Mouse (Mus musculus) hindbrain, embryonic 14.5 days (tissue): ENCODE measurements around the gene Ephb2. TPM values are rescaled to one million over a fixed set of nuclear protein-coding genes. Genes with fewer than 3 reads are reported as not detected.

Experiments used
- ATAC-seq: fragments of 200-750 bp; cut with Nextera tagmentation; 2 replicates; pipeline ENCODE4 v1.8.0; 2017; ENCODE audit warnings: moderate number of reproducible peaks, mild to moderate bottlenecking, moderate TSS enrichment, moderate library complexity; ENCODE audit not compliant: low FRiP score
- DNase-seq: peaks from one replicate; pipeline ENCODE4 v3.0.0-alpha.2; 2015; ENCODE audit warnings: low spot score
- H3K27ac ChIP-seq: fragments of 300-500 bp; sonication (generic); 2 replicates; pipeline ENCODE4 v1.5.1; 2014; ENCODE audit warnings: mild to moderate bottlenecking, moderate library complexity
- H3K27me3 ChIP-seq: fragments of 300-500 bp; sonication (generic); 2 replicates; pipeline ENCODE4 v1.6.1; 2014; ENCODE audit warnings: mild to moderate bottlenecking, low read length, mixed read lengths; ENCODE audit not compliant: control insufficient read depth, insufficient read depth
- H3K36me3 ChIP-seq: fragments of 300-500 bp; sonication (generic); replicated peaks from 2 replicates; pipeline ENCODE4 v1.6.1; 2014; ENCODE audit not compliant: control insufficient read depth, insufficient read depth
- H3K4me1 ChIP-seq: fragments of 300-500 bp; sonication (generic); replicated peaks from 2 replicates; pipeline ENCODE4 v1.6.1; 2014; ENCODE audit warnings: antibody characterized with exemption, low read length, mixed read lengths; ENCODE audit not compliant: control insufficient read depth, insufficient read depth
- H3K4me2 ChIP-seq: fragments of 300-500 bp; sonication (generic); replicated peaks from 2 replicates; pipeline ENCODE4 v1.6.1; 2014; ENCODE audit warnings: mild to moderate bottlenecking, moderate library complexity
- H3K4me3 ChIP-seq: fragments of 300-500 bp; sonication (generic); replicated peaks from 2 replicates; pipeline ENCODE4 v1.5.1; 2014; ENCODE audit warnings: mild to moderate bottlenecking, low read length
- H3K9ac ChIP-seq: fragments of 300-500 bp; sonication (generic); 2 replicates; pipeline ENCODE4 v1.6.1; 2014
- H3K9me3 ChIP-seq: fragments of 300-500 bp; sonication (generic); 2 replicates; pipeline ENCODE4 v1.6.1; 2016; ENCODE audit warnings: low read length; ENCODE audit not compliant: control insufficient read depth
- WGBS: fragments of 180-500 bp; shearing (Covaris S2); extraction: QIAGEN DNeasy Blood & Tissue Kit; methylation state at CpG from one replicate; pipeline ENCODE4 v1.1.7; 2014; 5-methylcytosine and 5-hydroxymethylcytosine counted together
- polyA plus RNA-seq: library from polyadenylated mRNA; unstranded; fragments of >200 nt; fragmentation: Nextera tagmentation; extraction: Ambion mirVana; gene quantifications from 2 replicates; pipeline ENCODE4 v1.2.1, GENCODE M21; 2014

Gene Ephb2
- polyA plus RNA-seq, 1 experiment from 2014 or later = 28.1 TPM

GRCm38 (mm10) chr4:136713431-136713830 is 122.4 kb downstream of the Ephb2 start:
- Histone ChIP-seq H3K4me1 (peaks cover 19% of the 10 kb centered on the region), H3K27me3 (no peaks in the 10 kb centered on the region), H3K9me3 (no peaks in the 10 kb centered on the region), H3K4me3 (no peak overlapping the region), H3K27ac (no peak overlapping the region), H3K4me2 (no peak overlapping the region), H3K9ac (no peak overlapping the region), H3K36me3 (no peaks in the 10 kb centered on the region)
- DNase-seq = no peak
- no peak; the same call in 1 of the 2 replicates for ATAC-seq
- 84% methylated on average over 3 of the region's 3 CpGs for WGBS

- Histone ChIP-seq H3K9me3 (no peaks in the 10 kb centered on the region), H3K4me1 (peaks cover 18% of the 10 kb centered on the region), H3K36me3 (no peaks in the 10 kb centered on the region), H3K4me2 (no peak overlapping the region), H3K9ac (no peak overlapping the region), H3K27me3 (no peaks in the 10 kb centered on the region), H3K4me3 (no peak overlapping the region), H3K27ac (no peak overlapping the region)
- no peak for DNase-seq
- WGBS = 67% methylated on average over 20 of the region's 20 CpGs
- ATAC-seq = no peak
Observed at GRCm38 (mm10) chr4:136711985-136712768, 123.6 kb downstream of the Ephb2 start.

GRCm38 (mm10) chr4:136710345-136710744 is 125.4 kb downstream of the Ephb2 start:
- H3K27ac ChIP-seq = no peak overlapping the region
- whole genome bisulfite sequencing = 94% methylated on average over 9 of the region's 9 CpGs
- ATAC-seq = no peak

GRCm38 (mm10) chr4:136708956-136709355 is 126.8 kb downstream of the Ephb2 start:
- ATAC-seq (no peak), DNase-seq (no peak)
- Histone ChIP-seq H3K27me3 (no peaks in the 10 kb centered on the region), H3K4me2 (no peak overlapping the region), H3K9me3 (no peaks in the 10 kb centered on the region), H3K9ac (no peak overlapping the region), H3K27ac (no peak overlapping the region), H3K4me1 (peaks cover 17% of the 10 kb centered on the region), H3K4me3 (no peak overlapping the region), H3K36me3 (no peaks in the 10 kb centered on the region)
- 70% methylated on average over 2 of the region's 2 CpGs for WGBS

More at GRCm38 (mm10) chr4:136710345-136710744, 125.4 kb downstream of the Ephb2 start:
- Histone ChIP-seq H3K4me2 (no peak overlapping the region), H3K9me3 (no peaks in the 10 kb centered on the region), H3K27me3 (no peaks in the 10 kb centered on the region), H3K4me1 (peaks cover 12% of the 10 kb centered on the region), H3K4me3 (no peak overlapping the region), H3K9ac (no peak overlapping the region), H3K36me3 (no peaks in the 10 kb centered on the region)
- no peak for DNase-seq

- no peak overlapping the region for H3K4me2 ChIP-seq
- H3K4me3 ChIP-seq = no peak overlapping the region
- no peaks in the 10 kb centered on the region for H3K36me3 ChIP-seq
- 67% methylated on average over 4 of the region's 4 CpGs for WGBS
- ATAC-seq (no peak), DNase-seq (no peak)
- no peaks in the 10 kb centered on the region for H3K27me3 ChIP-seq
- no peak overlapping the region for H3K9ac ChIP-seq
- no peaks in the 10 kb centered on the region for H3K9me3 ChIP-seq
- no peak overlapping the region for H3K27ac ChIP-seq
- peaks cover 24% of the 10 kb centered on the region for H3K4me1 ChIP-seq
Observed at GRCm38 (mm10) chr4:136706696-136707095, 129.1 kb downstream of the Ephb2 start.

GRCm38 (mm10) chr4:136705091-136705490 is 130.7 kb downstream of the Ephb2 start:
- no peak overlapping the region for H3K9ac ChIP-seq
- 77% methylated on average over 5 of the region's 5 CpGs for WGBS
- H3K4me3 ChIP-seq = no peak overlapping the region
- peaks cover 30% of the 10 kb centered on the region for H3K4me1 ChIP-seq
- H3K27me3 ChIP-seq = no peaks in the 10 kb centered on the region
- no peak for DNase-seq
- no peak overlapping the region for H3K27ac ChIP-seq
- no peaks in the 10 kb centered on the region for H3K9me3 ChIP-seq
- no peak for ATAC-seq
- H3K36me3 ChIP-seq = no peaks in the 10 kb centered on the region
- H3K4me2 ChIP-seq = no peak overlapping the region

GRCm38 (mm10) chr4:136704551-136704950 is 131.2 kb downstream of the Ephb2 start:
- Histone ChIP-seq H3K4me3 (no peak overlapping the region), H3K9ac (no peak overlapping the region), H3K27ac (no peak overlapping the region), H3K4me2 (no peak overlapping the region), H3K36me3 (no peaks in the 10 kb centered on the region), H3K27me3 (no peaks in the 10 kb centered on the region), H3K9me3 (no peaks in the 10 kb centered on the region), H3K4me1 (peaks cover 30% of the 10 kb centered on the region)
- WGBS = 37% methylated on average over 3 of the region's 3 CpGs
- ATAC-seq (no peak), DNase-seq (no peak)

GRCm38 (mm10) chr4:136703351-136703750 is 132.4 kb downstream of the Ephb2 start:
- Histone ChIP-seq H3K4me2 (no peak overlapping the region), H3K27ac (no peak overlapping the region), H3K4me3 (no peak overlapping the region), H3K9me3 (no peaks in the 10 kb centered on the region), H3K36me3 (no peaks in the 10 kb centered on the region), H3K9ac (no peak overlapping the region), H3K27me3 (no peaks in the 10 kb centered on the region), H3K4me1 (peaks cover 23% of the 10 kb centered on the region)
- no peak for DNase-seq
- WGBS = 94% methylated on average over 11 of the region's 11 CpGs
- ATAC-seq = no peak

- H3K9ac ChIP-seq = no peak overlapping the region
- no peak overlapping the region for H3K4me2 ChIP-seq
- H3K4me3 ChIP-seq = no peak overlapping the region
- peaks cover 23% of the 10 kb centered on the region for H3K4me1 ChIP-seq
- WGBS = 62% methylated on average over 8 of the region's 8 CpGs
- ATAC-seq = no peak
- DNase-seq = no peak
- H3K36me3 ChIP-seq = no peaks in the 10 kb centered on the region
- H3K9me3 ChIP-seq = no peaks in the 10 kb centered on the region
- no peak overlapping the region for H3K27ac ChIP-seq
- H3K27me3 ChIP-seq = no peaks in the 10 kb centered on the region
Observed at GRCm38 (mm10) chr4:136702456-136702855, 133.3 kb downstream of the Ephb2 start.
